In genomic region chr9:120808741-120809425, GRCm38 (mm10) we compare ENCODE assay signal across 22 mouse cellular contexts.
DNase-seq lines count a peak whose midpoint lies in the region; ATAC-seq lines count a peak whose summit lies in the region.
"Had no signal": no experiment of that assay in that cellular context is flagged by ENCODE, and none has a peak within 500 bp of the region (broad histone marks: within the 10 kb centered on the region; RNA-seq: fewer than 3 reads in every experiment).

No protein-coding gene starts in this region.

- ATAC-seq in erythroid progenitor cell, adult 5-6 weeks (replicated peaks; ENCODE audit: low FRiP score, poor library complexity, severe bottlenecking), result no peak
- ATAC-seq: forebrain, embryonic 13.5 days; inflammation-experienced regulatory T-cells, adult 6 months; midbrain, embryonic 15.5 days; Patski had no signal

- peak; percentile 54 for DNase-seq in cerebellum, adult 11-12 months
- DNase-seq in cerebellum, postnatal 4 days (ENCODE audit: low spot score in 2 of 2), result no peak
- DNase-seq in left cerebral cortex, postnatal 14 days (ENCODE audit: low spot score in 2 of 2), result peak; percentile 31 to 76
- DNase-seq in left cerebral cortex, postnatal 4 days, result no peak
- peak; percentile 43 to 52 for DNase-seq in cerebellum, adult 18-20 months
- peak; percentile 34 to 35 for DNase-seq in cerebellum, postnatal 10 days
- no peak for DNase-seq in adipocyte (ENCODE audit: low spot score)
- DNase-seq: adrenal gland, postnatal 25 days; gastrocnemius, postnatal 10 days; heart, postnatal 14 days; kidney, adult 18-20 months; kidney, postnatal 36 days; lung, embryonic 14.5 days; lung, postnatal 14 days; spleen, adult 18-20 months; thymus, adult 18-20 months; thymus, postnatal 36 days had no signal

- intact Hi-C loops in left cerebral cortex, postnatal 14 days (cut with DNase I), result no loop called here
- intact Hi-C loops in left cerebral cortex, postnatal 4 days (cut with DNase I), result no loop called here

Comparison
In these comparisons a context has a peak if more than half of its experiments do, and no peak if none do; other contexts are left out.
1. DNase-seq: peak in cerebellum, adult 11-12 months (single experiment), left cerebral cortex, postnatal 14 days (2 of 2), cerebellum, adult 18-20 months (2 of 2) and cerebellum, postnatal 10 days (2 of 2); none in cerebellum, postnatal 4 days (0 of 2), left cerebral cortex, postnatal 4 days (single experiment) and adipocyte (single experiment).